Mouse (Mus musculus) left cerebral cortex, adult 2 months (tissue): ENCODE measurements around the gene Scpep1. TPM values are rescaled to one million over a fixed set of nuclear protein-coding genes. Genes with fewer than 3 reads are reported as not detected.

ENCODE experiments used
- DNase-seq, 2 experiments: peaks; one replicate each; pipeline ENCODE4 v3.0.0; 2021 to 2022; ENCODE audit warnings: low spot score in 2 of 2, mixed read lengths in 1 of 2; ENCODE audit errors: extremely low spot score in 1 of 2
- H3K27ac ChIP-seq: fragments of 200-600 bp; 2 replicates; pipeline ENCODE4 v1.8.1; 2022
- H3K4me3 ChIP-seq: fragments of 200-600 bp; 2 replicates; pipeline ENCODE4 v1.8.1; 2022
- CTCF ChIP-seq: fragments of 200-600 bp; IDR thresholded peaks from 2 replicates; pipeline ENCODE4 v1.8.1; 2022; ENCODE audit warnings: antibody characterized with exemption, mild to moderate bottlenecking, moderate library complexity
- intact Hi-C: fragments of 180-260 bp; cut with DNase I; formaldehyde crosslinking; loops from one replicate; pipeline ENCODE4 v1.15.1; 2025
- total RNA-seq, 2 experiments: library from RNA; stranded (reverse); gene quantifications; 2 replicates each; pipeline ENCODE4 v1.2.3; 2021

The Scpep1 gene
- total RNA-seq, 2 experiments from 2014 or later: 16.2 to 17.5 TPM

DNA sequence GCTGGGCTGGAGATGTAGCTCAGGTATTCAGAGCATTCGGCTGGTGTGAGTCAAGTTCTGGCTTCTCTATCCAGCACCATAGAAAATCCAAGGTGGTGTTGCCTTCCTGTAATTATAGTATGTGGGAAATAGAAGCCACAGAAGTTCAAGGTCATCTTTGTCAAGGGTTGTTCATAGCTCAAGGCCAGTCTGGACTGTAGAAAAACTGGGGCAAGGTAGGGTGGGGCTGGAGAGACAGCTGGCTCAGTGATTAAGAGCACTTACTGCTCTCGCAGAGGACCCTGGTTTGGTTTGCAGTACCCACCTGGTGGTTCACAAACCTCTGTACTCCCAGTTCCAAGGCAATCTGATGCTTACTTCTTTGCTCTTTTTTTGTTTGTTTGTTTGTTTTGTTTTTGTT, 66.3 kb downstream of the Scpep1 start:
- intact Hi-C loops: no loop called here
- DNase-seq: no peak
- no peak overlapping the region for H3K4me3 ChIP-seq
- no peak overlapping the region for H3K27ac ChIP-seq
- TF ChIP-seq CTCF: no peak

- H3K27ac ChIP-seq: no peak overlapping the region
- no peak for TF ChIP-seq CTCF
- DNase-seq: no peak
- intact Hi-C loops: no loop called here
- H3K4me3 ChIP-seq: no peak overlapping the region
Observed at GRCm38 (mm10) chr11:88884376-88885065, 70.7 kb downstream of the Scpep1 start.

- intact Hi-C loops: no loop called here
- DNase-seq: no peak
- no peak for TF ChIP-seq CTCF
- Histone ChIP-seq H3K27ac (no peak overlapping the region), H3K4me3 (no peak overlapping the region)
Observed at GRCm38 (mm10) chr11:88878011-88878410, 77.3 kb downstream of the Scpep1 start.

Other genes starting within 250 kb of the Scpep1 start
- gene Msi2, start 237.0 kb downstream of the Scpep1 start, total RNA-seq: 100 to 1,000 TPM; 126 to 140 TPM
- gene Akap1, start 90.9 kb downstream of the Scpep1 start, total RNA-seq: 10 to 100 TPM; 39.8 to 40.1 TPM
- not detected for gene Elobl, start 11.5 kb upstream of the Scpep1 start, total RNA-seq
- gene Coil, start 14.8 kb upstream of the Scpep1 start, total RNA-seq: 10 to 100 TPM; 19.4 to 19.5 TPM
- gene Trim25, start 43.9 kb upstream of the Scpep1 start, total RNA-seq: 1 to 10 TPM; 3.7 to 3.9 TPM
- 10 to 100 TPM; 52.8 to 57.0 TPM for gene Dgke, start 111.4 kb upstream of the Scpep1 start, total RNA-seq
- under 1 TPM in 1 of 2 experiments, not detected in 1; 0.95 TPM for gene Gm525, start 118.4 kb upstream of the Scpep1 start, total RNA-seq